Mouse (Mus musculus): ENCODE results near the gene Cep170b. TPM values are rescaled to one million over a fixed set of nuclear protein-coding genes. Genes with fewer than 3 reads are reported as not detected.

The Cep170b gene
- polyA plus RNA-seq, 1 experiment: 22.8 TPM

DNA sequence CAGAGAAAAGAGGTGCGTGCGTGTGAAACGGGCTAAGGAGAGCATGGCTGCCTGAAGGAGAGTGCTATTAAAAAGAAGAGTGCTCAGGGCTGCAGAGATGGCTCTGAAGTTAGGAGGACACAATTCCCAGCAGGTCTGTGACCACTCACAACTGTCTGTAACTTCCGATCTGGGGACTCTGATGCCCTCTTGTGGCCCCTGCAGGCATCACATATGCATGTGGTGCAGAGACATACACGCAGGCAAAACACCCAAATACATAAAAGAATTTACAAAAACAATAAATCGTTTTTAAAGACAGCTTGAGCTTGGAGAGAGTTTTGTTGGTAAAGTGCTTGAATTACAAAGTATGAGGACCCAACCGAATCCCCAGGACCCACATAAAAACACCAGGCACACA lies 3.1 kb upstream of the Cep170b start:
- TF ChIP-seq POLR2A (IDR thresholded peaks at IDR 0.05; ENCODE audit: control insufficient read depth, extremely low read depth, insufficient read depth, low read length, poor library complexity) (no peak), CTCF (IDR thresholded peaks at IDR 0.05; ENCODE audit: borderline replicate concordance, control insufficient read depth, extremely low read depth, insufficient read depth, low read length, poor library complexity) (peak; percentile 52; the same call in 1 of the 2 replicates)
- Histone ChIP-seq H3K4me1 (replicated peaks; ENCODE audit: control insufficient read depth, insufficient read depth, low read length) (peaks cover 6% of the 10 kb centered on the region; the same call in 1 of the 2 replicates), H3K36me3 (ENCODE audit: control insufficient read depth, insufficient read depth, low read length) (no peaks in the 10 kb centered on the region), H3K27me3 (ENCODE audit: control insufficient read depth, insufficient read depth, low read length) (no peaks in the 10 kb centered on the region), H3K27ac (ENCODE audit: control insufficient read depth, insufficient read depth, low read length) (no peak overlapping the region), H3K4me3 (ENCODE audit: control insufficient read depth, insufficient read depth, low read length) (no peak overlapping the region)
- WGBS: 32% methylated on average over 7 of the region's 7 CpGs
- peak; percentile 68 for DNase-seq

DNA sequence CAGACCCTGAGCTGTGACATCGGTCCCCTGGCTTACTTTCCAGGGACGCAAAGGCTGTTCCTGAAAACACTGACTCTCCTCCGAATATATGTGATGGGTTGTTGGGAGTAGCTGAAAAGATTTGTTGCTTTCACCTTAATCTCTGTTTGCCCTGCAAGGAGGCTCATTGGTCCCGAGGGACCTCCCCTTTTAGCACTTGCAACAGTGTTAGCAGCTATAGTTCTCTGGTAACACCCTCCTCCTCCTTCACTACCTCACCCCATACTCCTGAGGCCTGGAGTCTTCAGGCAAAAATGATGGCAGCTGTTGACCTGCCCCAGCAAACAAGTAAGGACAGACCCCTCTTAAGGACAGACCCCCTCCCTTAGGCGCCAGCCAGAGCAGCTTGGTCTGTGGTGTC lies 1.3 kb upstream of the Cep170b start:
- H3K4me1 ChIP-seq (replicated peaks; ENCODE audit: control insufficient read depth, insufficient read depth, low read length): peaks cover 14% of the 10 kb centered on the region
- no peaks in the 10 kb centered on the region for H3K36me3 ChIP-seq (ENCODE audit: control insufficient read depth, insufficient read depth, low read length)
- no peak for DNase-seq
- no peak overlapping the region for H3K27ac ChIP-seq (ENCODE audit: control insufficient read depth, insufficient read depth, low read length)
- no peak for TF ChIP-seq CTCF (IDR thresholded peaks at IDR 0.05; ENCODE audit: borderline replicate concordance, control insufficient read depth, extremely low read depth, insufficient read depth, low read length, poor library complexity)
- no peak for TF ChIP-seq POLR2A (IDR thresholded peaks at IDR 0.05; ENCODE audit: control insufficient read depth, extremely low read depth, insufficient read depth, low read length, poor library complexity)
- H3K4me3 ChIP-seq (ENCODE audit: control insufficient read depth, insufficient read depth, low read length): no peak overlapping the region
- H3K27me3 ChIP-seq (ENCODE audit: control insufficient read depth, insufficient read depth, low read length): no peaks in the 10 kb centered on the region; the same call in 1 of the 2 replicates
- WGBS: 94% methylated on average over 5 of the region's 5 CpGs

DNA sequence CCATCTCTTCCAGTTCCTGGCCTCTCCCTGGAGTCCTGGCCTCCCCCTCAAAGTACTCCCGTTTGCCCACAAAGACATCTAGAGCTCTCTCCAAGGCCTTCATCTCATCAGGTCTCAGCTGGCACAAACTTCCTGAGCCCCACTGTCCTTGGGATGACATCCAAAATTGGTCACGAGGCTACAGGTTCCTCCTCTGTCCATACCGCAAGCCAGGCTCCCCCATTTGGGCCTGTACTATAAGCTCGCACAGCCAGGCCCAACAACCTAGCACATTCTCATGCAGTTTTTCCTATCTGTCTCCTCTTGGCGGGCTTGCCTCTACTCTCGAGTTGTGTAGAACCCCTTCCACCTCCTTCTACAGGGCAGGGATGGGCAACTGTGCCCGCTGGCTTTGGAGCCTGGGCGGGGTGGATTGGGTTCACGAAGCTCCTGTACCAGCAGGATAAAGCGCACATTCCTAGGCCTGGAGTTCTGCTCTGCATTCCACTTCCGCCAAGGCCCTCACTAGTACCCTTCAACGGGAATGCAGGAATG lies 702 bp downstream of the Cep170b start:
- H3K4me3 ChIP-seq (ENCODE audit: control insufficient read depth, insufficient read depth, low read length): no peak overlapping the region
- H3K27me3 ChIP-seq (ENCODE audit: control insufficient read depth, insufficient read depth, low read length): no peaks in the 10 kb centered on the region; the same call in 1 of the 2 replicates
- H3K27ac ChIP-seq (ENCODE audit: control insufficient read depth, insufficient read depth, low read length): no peak overlapping the region; the same call in 1 of the 2 replicates
- 94% methylated on average over 12 of the region's 12 CpGs for WGBS
- H3K4me1 ChIP-seq (replicated peaks; ENCODE audit: control insufficient read depth, insufficient read depth, low read length): peaks cover 14% of the 10 kb centered on the region
- H3K36me3 ChIP-seq (ENCODE audit: control insufficient read depth, insufficient read depth, low read length): no peaks in the 10 kb centered on the region
- no peak for TF ChIP-seq POLR2A (IDR thresholded peaks at IDR 0.05; ENCODE audit: control insufficient read depth, extremely low read depth, insufficient read depth, low read length, poor library complexity)
- TF ChIP-seq CTCF (IDR thresholded peaks at IDR 0.05; ENCODE audit: borderline replicate concordance, control insufficient read depth, extremely low read depth, insufficient read depth, low read length, poor library complexity): no peak
- no peak for DNase-seq

DNA sequence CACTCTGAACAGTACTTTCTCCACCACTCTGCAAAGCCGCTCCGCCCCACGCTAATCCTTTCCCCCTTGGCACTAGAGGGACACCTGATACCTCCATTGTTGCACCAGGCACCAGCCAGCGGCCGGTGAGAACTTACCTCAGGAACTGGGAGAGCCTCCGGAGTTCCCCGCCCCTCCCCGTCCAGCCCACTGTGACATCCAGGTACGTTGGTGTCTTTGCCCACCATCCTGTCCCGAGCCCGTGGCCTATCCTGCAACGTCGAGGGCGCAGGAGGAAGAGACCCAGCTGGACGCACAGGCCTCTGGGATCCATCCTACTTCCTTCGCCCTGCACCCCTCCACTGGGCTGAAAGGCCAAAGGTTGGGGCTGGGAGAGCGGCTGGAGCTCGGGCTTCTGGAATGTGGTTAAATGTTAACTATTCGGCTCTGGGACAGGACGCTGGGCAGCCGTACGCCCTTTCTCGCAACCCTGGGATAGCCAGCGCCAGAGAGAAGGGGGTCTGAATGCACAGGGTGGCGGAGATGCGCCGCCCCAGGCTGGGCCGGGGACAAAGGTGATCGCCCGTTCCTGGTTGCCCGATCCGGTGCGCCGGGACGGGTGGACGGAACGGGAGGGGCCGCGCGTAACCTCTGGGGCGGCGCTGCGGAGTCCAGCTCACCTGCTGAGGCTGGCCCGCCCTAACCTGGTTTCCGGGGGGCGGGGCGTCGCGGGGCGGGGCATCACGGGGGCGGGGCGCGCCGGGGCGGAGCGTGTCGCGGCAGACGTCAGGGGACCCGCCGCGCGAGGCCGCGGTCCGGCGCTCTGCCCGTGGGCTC lies 1.4 kb downstream of the Cep170b start:
- peak; percentile 46 for DNase-seq
- Histone ChIP-seq H3K27ac (ENCODE audit: control insufficient read depth, insufficient read depth, low read length) (no peak overlapping the region), H3K36me3 (ENCODE audit: control insufficient read depth, insufficient read depth, low read length) (no peaks in the 10 kb centered on the region), H3K4me1 (replicated peaks; ENCODE audit: control insufficient read depth, insufficient read depth, low read length) (peaks cover 14% of the 10 kb centered on the region), H3K4me3 (ENCODE audit: control insufficient read depth, insufficient read depth, low read length) (peak overlapping the region; percentile 50), H3K27me3 (ENCODE audit: control insufficient read depth, insufficient read depth, low read length) (no peaks in the 10 kb centered on the region; the same call in 1 of the 2 replicates)
- TF ChIP-seq POLR2A (IDR thresholded peaks at IDR 0.05; ENCODE audit: control insufficient read depth, extremely low read depth, insufficient read depth, low read length, poor library complexity) (no peak), CTCF (IDR thresholded peaks at IDR 0.05; ENCODE audit: borderline replicate concordance, control insufficient read depth, extremely low read depth, insufficient read depth, low read length, poor library complexity) (peak; percentile 52; the same call in 1 of the 2 replicates)
- whole genome bisulfite sequencing: 20% methylated on average over 68 of the region's 69 CpGs

DNA sequence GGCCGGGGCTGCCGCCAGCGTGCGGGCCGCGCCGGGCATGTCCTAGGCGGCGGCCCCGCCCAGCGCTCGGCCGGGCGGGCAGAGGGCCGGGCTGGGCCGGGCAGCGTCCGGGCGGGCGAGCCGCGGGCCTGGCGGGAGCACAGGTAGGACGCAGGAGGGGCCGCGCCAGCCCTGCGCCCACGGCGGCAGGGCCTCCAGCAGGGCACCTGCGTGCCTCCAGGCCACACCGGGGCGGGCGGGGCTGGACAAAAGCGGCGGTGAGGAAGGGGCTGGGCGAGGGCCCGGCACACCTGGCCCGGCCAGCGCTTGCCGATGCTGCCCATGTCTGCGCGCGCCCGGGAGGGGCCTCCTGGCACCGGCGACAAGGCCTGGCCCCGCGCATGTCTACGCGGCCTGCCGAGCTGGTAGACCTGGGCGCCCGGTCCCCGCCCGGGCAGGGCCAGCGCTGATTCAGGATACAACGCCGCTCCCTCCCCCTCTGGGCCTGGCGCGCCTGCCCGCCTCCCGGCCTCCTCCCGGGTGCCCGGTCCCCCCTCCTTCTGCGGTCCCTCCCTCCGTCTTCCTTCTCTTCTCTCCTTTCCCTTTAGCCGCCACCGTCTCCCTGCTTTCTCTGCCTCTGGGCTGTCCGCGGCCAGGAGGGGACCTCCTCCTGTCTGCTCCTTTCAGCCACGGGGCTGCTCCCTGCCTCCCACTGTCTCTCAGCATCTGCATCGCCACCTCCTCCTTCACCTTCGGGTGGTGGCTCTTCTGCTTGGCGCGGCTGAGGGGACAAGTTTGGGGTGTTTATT lies 2.2 kb downstream of the Cep170b start:
- DNase-seq: peak; percentile 33
- TF ChIP-seq POLR2A (IDR thresholded peaks at IDR 0.05; ENCODE audit: control insufficient read depth, extremely low read depth, insufficient read depth, low read length, poor library complexity) (no peak), CTCF (IDR thresholded peaks at IDR 0.05; ENCODE audit: borderline replicate concordance, control insufficient read depth, extremely low read depth, insufficient read depth, low read length, poor library complexity) (no peak)
- no peaks in the 10 kb centered on the region for H3K36me3 ChIP-seq (ENCODE audit: control insufficient read depth, insufficient read depth, low read length)
- H3K4me3 ChIP-seq (ENCODE audit: control insufficient read depth, insufficient read depth, low read length): peak overlapping the region; percentile 57
- peaks cover 14% of the 10 kb centered on the region for H3K4me1 ChIP-seq (replicated peaks; ENCODE audit: control insufficient read depth, insufficient read depth, low read length)
- WGBS: 1% methylated on average over 74 of the region's 75 CpGs
- H3K27me3 ChIP-seq (ENCODE audit: control insufficient read depth, insufficient read depth, low read length): no peaks in the 10 kb centered on the region; the same call in 1 of the 2 replicates
- no peak overlapping the region for H3K27ac ChIP-seq (ENCODE audit: control insufficient read depth, insufficient read depth, low read length)

DNA sequence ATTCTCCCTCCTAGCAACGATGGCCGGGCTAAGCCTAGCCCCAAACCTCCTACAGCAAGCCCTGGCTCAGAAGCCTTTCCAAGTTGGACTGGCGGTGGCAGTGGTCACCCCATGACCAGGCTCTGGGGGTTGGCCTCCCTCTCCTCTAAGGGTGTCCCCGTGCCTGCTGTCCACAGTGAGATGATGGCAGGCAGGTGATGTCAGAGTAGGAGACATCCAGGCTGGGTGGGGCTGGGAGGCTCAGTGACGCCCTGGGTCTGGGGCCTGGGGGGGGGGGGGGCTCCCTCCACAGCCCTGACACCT lies 2.7 kb downstream of the Cep170b start:
- H3K27ac ChIP-seq (ENCODE audit: control insufficient read depth, insufficient read depth, low read length): no peak overlapping the region
- whole genome bisulfite sequencing: 41% methylated on average over 5 of the region's 5 CpGs
- H3K27me3 ChIP-seq (ENCODE audit: control insufficient read depth, insufficient read depth, low read length): no peaks in the 10 kb centered on the region; the same call in 1 of the 2 replicates
- DNase-seq: no peak
- TF ChIP-seq POLR2A (IDR thresholded peaks at IDR 0.05; ENCODE audit: control insufficient read depth, extremely low read depth, insufficient read depth, low read length, poor library complexity) (no peak), CTCF (IDR thresholded peaks at IDR 0.05; ENCODE audit: borderline replicate concordance, control insufficient read depth, extremely low read depth, insufficient read depth, low read length, poor library complexity) (no peak)
- H3K36me3 ChIP-seq (ENCODE audit: control insufficient read depth, insufficient read depth, low read length): no peaks in the 10 kb centered on the region
- peaks cover 14% of the 10 kb centered on the region for H3K4me1 ChIP-seq (replicated peaks; ENCODE audit: control insufficient read depth, insufficient read depth, low read length)
- H3K4me3 ChIP-seq (ENCODE audit: control insufficient read depth, insufficient read depth, low read length): peak overlapping the region; percentile 57; the same call in 1 of the 2 replicates
